Mouse (Mus musculus) erythroblast, embryonic 14.5 days (primary cell): ENCODE measurements around the gene Ak3.

Source experiments
- GATA1 ChIP-seq: IDR thresholded peaks from 2 replicates; pipeline ENCODE4 v1.6.1; 2012; ENCODE audit warnings: low read length, inconsistent platforms, mixed read lengths
- TAL1 ChIP-seq: IDR thresholded peaks from 3 replicates; pipeline ENCODE4 v1.6.1; 2012; ENCODE audit warnings: low read length, inconsistent platforms, mixed read lengths

GRCm38 (mm10) chr19:29039334-29039733, 8.4 kb downstream of the Ak3 start:
- no peak for TF ChIP-seq GATA1
- TF ChIP-seq TAL1: no peak
